Mouse (Mus musculus) kidney, adult 2 months (tissue): ENCODE measurements around the gene Mapkbp1.

ENCODE experiments used
- CTCF ChIP-seq: fragments of 200-500 bp; conservative IDR thresholded peaks from 2 replicates; pipeline ENCODE4 v1.5.1; 2011; ENCODE audit warnings: low read depth, mild to moderate bottlenecking, control low read depth, low read length, moderate library complexity, mixed read lengths; ENCODE audit not compliant: insufficient read depth, insufficient read length
- POLR2A ChIP-seq: fragments of 200-500 bp; IDR thresholded peaks from one replicate; pipeline ENCODE4 v1.6.1; 2011; ENCODE audit warnings: low read depth, low read length, control low read depth

- TF ChIP-seq CTCF (no peak), POLR2A (no peak)
These were observed 23.1 kb downstream of the Mapkbp1 start for GRCm38 (mm10) chr2:119995391-119996281.
